Mouse (Mus musculus) MEL (cell line): ENCODE measurements at regions not wholly inside any gene's neighbourhood (a gene's known extent, or its start where the extent isn't known, plus 50 kb on each side); places are given as distances from the start of the nearest gene placed in this dataset.

ENCODE experiments used
- DNase-seq: peaks from one replicate; pipeline ENCODE4 v3.0.0; 2011; ENCODE audit warnings: low read depth, low spot score
- H3K27ac ChIP-seq: 2 replicates; pipeline ENCODE4 v1.5.1; 2012; ENCODE audit warnings: low read depth, mild to moderate bottlenecking, control low read depth, low read length, moderate library complexity; ENCODE audit not compliant: control insufficient read depth
- H3K27me3 ChIP-seq, 2 experiments: fragments of 150-350 bp in 1 of 2; sonication (generic) in 1 of 2; 2 replicates each; pipeline ENCODE4 v1.6.1; 2012; ENCODE audit warnings: low read length in 2 of 2, mild to moderate bottlenecking in 2 of 2, improper control_type of control experiment in 1 of 2, moderate library complexity in 1 of 2; ENCODE audit not compliant: insufficient read depth in 2 of 2, control insufficient read depth in 1 of 2
- H3K36me3 ChIP-seq, 2 experiments: 2 replicates each; pipeline ENCODE4 v1.6.1; 2012 to 2014; ENCODE audit warnings: low read length in 2 of 2, improper control_type of control experiment in 1 of 2, inconsistent platforms in 1 of 2, mild to moderate bottlenecking in 1 of 2; ENCODE audit not compliant: insufficient read depth in 2 of 2, control insufficient read depth in 1 of 2
- H3K4me1 ChIP-seq, 2 experiments: fragments of 150-350 bp in 1 of 2; sonication (generic) in 1 of 2; 2 replicates each; pipeline ENCODE4 v1.6.1; 2012; ENCODE audit warnings: low read length in 2 of 2, improper control_type of control experiment in 1 of 2, mild to moderate bottlenecking in 1 of 2; ENCODE audit not compliant: insufficient read depth in 2 of 2, control insufficient read depth in 1 of 2
- H3K4me3 ChIP-seq, 2 experiments: fragments of 150-350 bp in 1 of 2; sonication (generic) in 1 of 2; 2 replicates each; pipeline ENCODE4 v1.5.1; 2012; ENCODE audit warnings: low read depth in 2 of 2, low read length in 2 of 2, mild to moderate bottlenecking in 2 of 2, moderate library complexity in 2 of 2, control low read depth in 1 of 2, improper control_type of control experiment in 1 of 2; ENCODE audit not compliant: control insufficient read depth in 1 of 2, insufficient read depth in 1 of 2
- H3K79me2 ChIP-seq: 2 replicates; pipeline ENCODE4 v1.6.1; 2012; ENCODE audit warnings: mild to moderate bottlenecking, low read length, moderate library complexity; ENCODE audit not compliant: control insufficient read depth, poor library complexity, insufficient read depth
- H3K9ac ChIP-seq: 2 replicates; pipeline ENCODE4 v1.6.1; 2012; ENCODE audit warnings: low read depth, mild to moderate bottlenecking, control low read depth, low read length, moderate library complexity; ENCODE audit not compliant: control insufficient read depth, poor library complexity, severe bottlenecking
- H3K9me3 ChIP-seq: fragments of 150-350 bp; sonication (generic); replicated peaks from 2 replicates; pipeline ENCODE4 v1.6.1; 2012; ENCODE audit warnings: mild to moderate bottlenecking, low read length, improper control_type of control experiment, moderate library complexity; ENCODE audit not compliant: insufficient read depth
- BHLHE40 ChIP-seq: IDR thresholded peaks from 2 replicates; pipeline ENCODE4 v1.6.1; 2012; ENCODE audit warnings: low read depth, mild to moderate bottlenecking, inconsistent platforms, low read length, improper control_type of control experiment, borderline replicate concordance
- CHD1 ChIP-seq: IDR thresholded peaks from 2 replicates; pipeline ENCODE4 v1.6.1; 2012; ENCODE audit warnings: low read depth, mild to moderate bottlenecking, inconsistent platforms, low read length, improper control_type of control experiment
- CHD2 ChIP-seq: IDR thresholded peaks from 2 replicates; pipeline ENCODE4 v1.6.1; 2011; ENCODE audit warnings: low read length, improper control_type of control experiment
- E2F4 ChIP-seq: IDR thresholded peaks from 2 replicates; pipeline ENCODE4 v1.6.1; 2011; ENCODE audit warnings: low read depth, low read length, improper control_type of control experiment, borderline replicate concordance
- ELF1 ChIP-seq: IDR thresholded peaks from 2 replicates; pipeline ENCODE4 v1.6.1; 2014; ENCODE audit warnings: low read depth, mild to moderate bottlenecking, inconsistent platforms, low read length, improper control_type of control experiment, moderate library complexity
- EP300 ChIP-seq, 2 experiments: IDR thresholded peaks; 2 replicates each; pipeline ENCODE4 v1.6.1; 2011; ENCODE audit warnings: improper control_type of control experiment in 2 of 2, low read length in 2 of 2, low read depth in 1 of 2, mild to moderate bottlenecking in 1 of 2
- ETS1 ChIP-seq: IDR thresholded peaks from 2 replicates; pipeline ENCODE4 v1.6.1; 2012; ENCODE audit warnings: low read depth, mild to moderate bottlenecking, inconsistent platforms, low read length, improper control_type of control experiment, moderate library complexity
- GABPA ChIP-seq: IDR thresholded peaks from 2 replicates; pipeline ENCODE4 v1.6.1; 2012; ENCODE audit warnings: low read depth, mild to moderate bottlenecking, inconsistent platforms, low read length, improper control_type of control experiment, moderate library complexity
- GATA1 ChIP-seq: IDR thresholded peaks from 2 replicates; pipeline ENCODE4 v1.6.1; 2011; ENCODE audit warnings: low read depth, low read length, improper control_type of control experiment
- MAFK ChIP-seq: IDR thresholded peaks from 2 replicates; pipeline ENCODE4 v1.6.1; 2011; ENCODE audit warnings: low read depth, mild to moderate bottlenecking, low read length, improper control_type of control experiment, borderline replicate concordance
- MAZ ChIP-seq: IDR thresholded peaks from 2 replicates; pipeline ENCODE4 v1.6.1; 2012; ENCODE audit warnings: low read depth, mild to moderate bottlenecking, inconsistent platforms, low read length, improper control_type of control experiment
- MYB ChIP-seq: IDR thresholded peaks from 2 replicates; pipeline ENCODE4 v1.6.1; 2011; ENCODE audit warnings: mild to moderate bottlenecking, low read depth, low read length, improper control_type of control experiment
- NELFE ChIP-seq: IDR thresholded peaks from 2 replicates; pipeline ENCODE4 v1.6.1; 2011; ENCODE audit warnings: low read depth, low read length, improper control_type of control experiment
- POLR2AphosphoS5 ChIP-seq: IDR thresholded peaks from 2 replicates; pipeline ENCODE4 v1.6.1; 2012; ENCODE audit warnings: low read depth, borderline replicate concordance, mild to moderate bottlenecking, inconsistent platforms, low read length, moderate library complexity, mixed read lengths
- RCOR1 ChIP-seq: IDR thresholded peaks from 2 replicates; pipeline ENCODE4 v1.6.1; 2012; ENCODE audit warnings: low read depth, mild to moderate bottlenecking, inconsistent platforms, low read length, improper control_type of control experiment
- SIN3A ChIP-seq: IDR thresholded peaks from 2 replicates; pipeline ENCODE4 v1.6.1; 2012; ENCODE audit warnings: low read length, improper control_type of control experiment, inconsistent platforms
- SMC3 ChIP-seq: IDR thresholded peaks from 2 replicates; pipeline ENCODE4 v1.6.1; 2011; ENCODE audit warnings: low read depth, low read length, improper control_type of control experiment
- TAL1 ChIP-seq: IDR thresholded peaks from 2 replicates; pipeline ENCODE4 v1.6.1; 2012; ENCODE audit warnings: mild to moderate bottlenecking, inconsistent platforms, low read length, moderate library complexity, mixed read lengths
- TBP ChIP-seq: IDR thresholded peaks from 2 replicates; pipeline ENCODE4 v1.8.0; 2011; ENCODE audit warnings: low read depth, low read length, improper control_type of control experiment
- TCF12 ChIP-seq: IDR thresholded peaks from 2 replicates; pipeline ENCODE4 v1.6.1; 2014; ENCODE audit warnings: low read depth, mild to moderate bottlenecking, inconsistent platforms, low read length, improper control_type of control experiment, moderate library complexity
- UBTF ChIP-seq: IDR thresholded peaks from 2 replicates; pipeline ENCODE4 v1.6.1; 2012; ENCODE audit warnings: low read depth, mild to moderate bottlenecking, inconsistent platforms, low read length, improper control_type of control experiment, moderate library complexity, borderline replicate concordance; ENCODE audit not compliant: insufficient read depth
- USF2 ChIP-seq, 2 experiments: IDR thresholded peaks; 2 replicates each; pipeline ENCODE4 v1.6.1; 2011 to 2012; ENCODE audit warnings: improper control_type of control experiment in 2 of 2, low read length in 2 of 2, borderline replicate concordance in 1 of 2, inconsistent platforms in 1 of 2, low read depth in 1 of 2, mild to moderate bottlenecking in 1 of 2; ENCODE audit not compliant: insufficient read depth in 1 of 2

DNA sequence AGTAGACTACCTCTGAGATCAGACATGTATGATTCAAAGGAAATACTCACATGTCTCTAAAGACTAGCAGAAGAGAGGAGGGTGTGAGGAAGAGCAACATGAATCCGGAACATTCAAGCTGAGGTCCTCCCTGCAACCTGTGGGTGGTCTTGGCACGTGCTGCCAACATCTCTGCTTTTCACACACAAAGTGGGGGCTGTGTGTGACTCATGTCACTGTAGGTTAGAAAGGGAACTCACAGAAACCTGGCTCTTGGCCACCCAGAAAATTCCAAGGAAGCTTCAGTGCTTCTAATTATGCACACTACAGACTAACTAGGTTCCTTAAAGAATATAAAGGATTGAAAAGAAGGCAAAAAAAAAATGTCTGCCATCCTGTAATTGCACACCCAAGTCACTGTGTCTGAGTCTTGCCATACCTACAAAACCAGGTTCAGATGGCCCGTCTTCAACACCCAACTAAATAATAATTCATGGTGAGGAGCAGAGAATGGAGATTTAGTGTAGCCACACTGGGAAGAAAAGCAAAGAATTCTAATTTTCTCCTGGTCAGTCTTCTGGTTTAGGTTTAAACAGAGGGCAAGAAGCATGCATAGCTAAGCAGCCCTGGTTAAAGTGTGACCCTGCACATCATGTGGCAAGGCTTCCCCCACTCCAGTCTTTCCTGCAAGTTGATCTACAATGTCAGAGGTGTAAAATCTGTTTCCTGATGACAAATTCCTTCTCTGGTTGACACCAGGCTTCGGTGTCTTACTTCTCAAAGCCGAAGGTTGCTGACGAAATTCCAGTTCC is 673.8 kb upstream of the Arpp21 start:
- no peaks in the 10 kb centered on the region for H3K9me3 ChIP-seq
- no peak overlapping the region for H3K9ac ChIP-seq

DNA sequence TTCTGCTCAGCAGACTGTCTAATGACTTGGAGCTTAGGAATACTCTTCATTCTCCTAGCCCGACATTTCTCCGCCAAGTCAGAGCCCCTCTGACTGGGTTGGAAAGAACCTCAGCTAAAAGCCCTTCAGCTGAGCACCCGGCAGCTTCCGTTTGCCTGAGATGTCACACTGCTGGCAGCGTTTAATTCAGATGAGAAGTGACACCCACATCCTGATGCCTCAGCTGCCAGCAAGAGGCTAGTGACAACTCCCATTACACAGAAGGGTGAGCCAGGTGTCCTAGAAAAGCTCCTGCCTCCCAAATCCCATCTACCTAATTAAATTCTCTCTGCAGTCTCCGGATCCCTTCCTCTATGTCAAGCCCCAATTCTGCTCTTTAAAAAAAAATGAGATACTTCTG is 670.2 kb upstream of the Arpp21 start:
- H3K9ac ChIP-seq: no peak overlapping the region
- H3K36me3 ChIP-seq: no peaks in the 10 kb centered on the region
- H3K27me3 ChIP-seq: no peaks in the 10 kb centered on the region
- no peaks in the 10 kb centered on the region for H3K79me2 ChIP-seq
- H3K4me1 ChIP-seq: no peaks in the 10 kb centered on the region
- no peak overlapping the region for H3K4me3 ChIP-seq
- no peaks in the 10 kb centered on the region for H3K9me3 ChIP-seq
- TF ChIP-seq GABPA: no peak
- TF ChIP-seq RCOR1: no peak
- TF ChIP-seq USF2 (IDR thresholded peaks at IDR 0.05; ENCODE audit: borderline replicate concordance in 1 of 2, insufficient read depth in 1 of 2, low read depth in 1 of 2, low read length in 2 of 2): no peak
- TF ChIP-seq TAL1: no peak
- no peak for TF ChIP-seq CHD2
- no peak for TF ChIP-seq UBTF
- TF ChIP-seq BHLHE40: no peak
- no peak for TF ChIP-seq E2F4
- TF ChIP-seq TCF12: no peak
- no peak for TF ChIP-seq NELFE
- TF ChIP-seq ELF1: no peak
- TF ChIP-seq SMC3: no peak
- no peak for TF ChIP-seq GATA1
- DNase-seq: no peak
- H3K27ac ChIP-seq: no peak overlapping the region

More for the DNA sequence above, 673.8 kb upstream of the Arpp21 start:
- no peaks in the 10 kb centered on the region for H3K27me3 ChIP-seq
- no peak for DNase-seq
- TF ChIP-seq ETS1 (no peak), TBP (no peak), ELF1 (no peak), MAFK (no peak), MAZ (no peak), EP300 (IDR thresholded peaks at IDR 0.05; ENCODE audit: low read depth in 1 of 2, low read length in 2 of 2) (no peak), SIN3A (no peak), MYB (no peak), CHD1 (no peak), POLR2AphosphoS5 (no peak), RCOR1 (no peak), CHD2 (no peak)
- no peaks in the 10 kb centered on the region for H3K79me2 ChIP-seq
- no peak overlapping the region for H3K27ac ChIP-seq
- no peaks in the 10 kb centered on the region for H3K4me1 ChIP-seq
- H3K36me3 ChIP-seq: no peaks in the 10 kb centered on the region
- no peak overlapping the region for H3K4me3 ChIP-seq
